Mouse (Mus musculus): ENCODE data around the gene Tmem121b.

GRCm38 (mm10) chr6:120489461-120489860 lies 4.1 kb downstream of the Tmem121b start:
- TF ChIP-seq POLR2A (IDR thresholded peaks at IDR 0.05; ENCODE audit: borderline replicate concordance, extremely low read depth, low read depth, low read length) (no peak), CTCF (IDR thresholded peaks at IDR 0.05; ENCODE audit: insufficient read depth, low read length) (no peak)

Measured in lung, adult 2 months (tissue).